Mouse (Mus musculus): ENCODE results near the gene Spdl1.

Spdl1 gene

GRCm38 (mm10) chr11:34833318-34834086 is at the start of gene Spdl1:
TSS of gene Spdl1 (minus strand) at chr11:34833641.
- peak; percentile 97 for DNase-seq (ENCODE audit: low read depth, low spot score)

- DNase-seq (ENCODE audit: low read depth, low spot score) = no peak
These were observed 48.1 kb upstream of the Spdl1 start for GRCm38 (mm10) chr11:34881528-34881927.

- DNase-seq (ENCODE audit: low read depth, low spot score) = no peak
These were observed 46.2 kb upstream of the Spdl1 start for GRCm38 (mm10) chr11:34879678-34880077.

- DNase-seq (ENCODE audit: low read depth, low spot score) = no peak
These were observed 40.4 kb upstream of the Spdl1 start for GRCm38 (mm10) chr11:34873861-34874260.

GRCm38 (mm10) chr11:34872432-34872831 is 39.0 kb upstream of the Spdl1 start:
- no peak for DNase-seq (ENCODE audit: low read depth, low spot score)

- DNase-seq (ENCODE audit: low read depth, low spot score) = no peak
These were observed 38.5 kb upstream of the Spdl1 start for GRCm38 (mm10) chr11:34871991-34872390.

GRCm38 (mm10) chr11:34871456-34871855 is 38.0 kb upstream of the Spdl1 start:
- DNase-seq (ENCODE audit: low read depth, low spot score) = no peak

GRCm38 (mm10) chr11:34868626-34869025 is 35.2 kb upstream of the Spdl1 start:
- no peak for DNase-seq (ENCODE audit: low read depth, low spot score)

- no peak for DNase-seq (ENCODE audit: low read depth, low spot score)
These were observed 32.4 kb upstream of the Spdl1 start for GRCm38 (mm10) chr11:34865741-34866270.

- no peak for DNase-seq (ENCODE audit: low read depth, low spot score)
These were observed 31.7 kb upstream of the Spdl1 start for GRCm38 (mm10) chr11:34865181-34865580.

- DNase-seq (ENCODE audit: low read depth, low spot score) = no peak
These were observed 23.2 kb upstream of the Spdl1 start for GRCm38 (mm10) chr11:34856652-34857051.

GRCm38 (mm10) chr11:34846268-34846652 is 12.8 kb upstream of the Spdl1 start:
- DNase-seq (ENCODE audit: low read depth, low spot score) = no peak

GRCm38 (mm10) chr11:34845567-34846267 is 12.3 kb upstream of the Spdl1 start:
- DNase-seq (ENCODE audit: low read depth, low spot score) = no peak

GRCm38 (mm10) chr11:34843517-34843916 is 10.1 kb upstream of the Spdl1 start:
- DNase-seq (ENCODE audit: low read depth, low spot score) = peak; percentile 40

- DNase-seq (ENCODE audit: low read depth, low spot score) = no peak
These were observed 6.8 kb upstream of the Spdl1 start for GRCm38 (mm10) chr11:34840283-34840682.

- no peak for DNase-seq (ENCODE audit: low read depth, low spot score)
These were observed 5.6 kb upstream of the Spdl1 start for GRCm38 (mm10) chr11:34839051-34839450.

GRCm38 (mm10) chr11:34836272-34836671 is 2.8 kb upstream of the Spdl1 start:
- peak; percentile 7 for DNase-seq (ENCODE audit: low read depth, low spot score)

GRCm38 (mm10) chr11:34832678-34833077 is 763 bp downstream of the Spdl1 start:
- no peak for DNase-seq (ENCODE audit: low read depth, low spot score)

GRCm38 (mm10) chr11:34827803-34828202 is 5.6 kb downstream of the Spdl1 start:
- DNase-seq (ENCODE audit: low read depth, low spot score) = no peak

- no peak for DNase-seq (ENCODE audit: low read depth, low spot score)
These were observed 6.5 kb downstream of the Spdl1 start for GRCm38 (mm10) chr11:34826940-34827339.

- DNase-seq (ENCODE audit: low read depth, low spot score) = no peak
These were observed 8.7 kb downstream of the Spdl1 start for GRCm38 (mm10) chr11:34824791-34825190.

GRCm38 (mm10) chr11:34814767-34815166 is 18.7 kb downstream of the Spdl1 start:
- DNase-seq (ENCODE audit: low read depth, low spot score) = peak; percentile 13

- no peak for DNase-seq (ENCODE audit: low read depth, low spot score)
These were observed 19.1 kb downstream of the Spdl1 start for GRCm38 (mm10) chr11:34814319-34814718.

All from embryo, embryonic 11.5 days (tissue).